Mouse (Mus musculus) forebrain, postnatal 0 days (tissue): ENCODE measurements around the gene Sox6. TPM values are rescaled to one million over a fixed set of nuclear protein-coding genes. Genes with fewer than 3 reads are reported as not detected.

Experiments
- ATAC-seq: fragments of 200-750 bp; cut with Nextera tagmentation; 2 replicates; pipeline ENCODE4 v1.8.0; 2017; ENCODE audit warnings: mild to moderate bottlenecking, moderate library complexity
- DNase-seq: peaks from one replicate; pipeline ENCODE4 v3.0.0-alpha.2; 2015
- H3K27ac ChIP-seq: fragments of 300-500 bp; sonication (generic); 2 replicates; pipeline ENCODE4 v1.5.1; 2014; ENCODE audit warnings: low read depth, mild to moderate bottlenecking, antibody characterized with exemption, low read length, moderate library complexity, mixed read lengths
- H3K27me3 ChIP-seq: fragments of 300-500 bp; sonication (generic); 2 replicates; pipeline ENCODE4 v1.6.1; 2014; ENCODE audit warnings: mild to moderate bottlenecking, low read length, mixed read lengths; ENCODE audit not compliant: insufficient read depth
- H3K36me3 ChIP-seq: fragments of 300-500 bp; sonication (generic); 2 replicates; pipeline ENCODE4 v1.6.1; 2014; ENCODE audit warnings: mild to moderate bottlenecking, moderate library complexity; ENCODE audit not compliant: insufficient read depth
- H3K4me1 ChIP-seq: fragments of 300-500 bp; sonication (generic); 2 replicates; pipeline ENCODE4 v1.6.1; 2014; ENCODE audit warnings: antibody characterized with exemption; ENCODE audit not compliant: insufficient read depth
- H3K4me2 ChIP-seq: fragments of 300-500 bp; sonication (generic); 2 replicates; pipeline ENCODE4 v1.6.1; 2014; ENCODE audit warnings: low read depth, mild to moderate bottlenecking, moderate library complexity
- H3K4me3 ChIP-seq: fragments of 300-500 bp; sonication (generic); 2 replicates; pipeline ENCODE4 v1.5.1; 2014; ENCODE audit warnings: low read depth, low read length, mixed read lengths
- H3K9ac ChIP-seq: fragments of 300-500 bp; sonication (generic); 2 replicates; pipeline ENCODE4 v1.6.1; 2014; ENCODE audit warnings: mild to moderate bottlenecking
- H3K9me3 ChIP-seq: fragments of 300-500 bp; sonication (generic); 2 replicates; pipeline ENCODE4 v1.6.1; 2016; ENCODE audit warnings: low read length
- CTCF ChIP-seq: sonication (generic); IDR thresholded peaks from 2 replicates; pipeline ENCODE4 v1.5.1; 2016; ENCODE audit warnings: antibody characterized with exemption, control low read depth, low read depth
- WGBS: fragments of 180-500 bp; shearing (Covaris S2); extraction: QIAGEN DNeasy Blood & Tissue Kit; methylation state at CpG from one replicate; pipeline ENCODE4 v1.1.7; 2014; 5-methylcytosine and 5-hydroxymethylcytosine counted together
- polyA plus RNA-seq: library from polyadenylated mRNA; unstranded; fragments of >200 nt; fragmentation: Nextera tagmentation; extraction: Ambion mirVana; gene quantifications from 2 replicates; pipeline ENCODE4 v1.2.1, GENCODE M21; 2015
- total RNA-seq: library from RNA; depleted of rRNA; stranded (reverse); fragments of >200 nt; gene quantifications from 2 replicates; pipeline ENCODE4 v1.2.3, GENCODE M21; 2014

Gene Sox6
- total and polyA plus RNA-seq, 2 experiments from 2014 or later, result 46.2 to 64.7 TPM

DNA sequence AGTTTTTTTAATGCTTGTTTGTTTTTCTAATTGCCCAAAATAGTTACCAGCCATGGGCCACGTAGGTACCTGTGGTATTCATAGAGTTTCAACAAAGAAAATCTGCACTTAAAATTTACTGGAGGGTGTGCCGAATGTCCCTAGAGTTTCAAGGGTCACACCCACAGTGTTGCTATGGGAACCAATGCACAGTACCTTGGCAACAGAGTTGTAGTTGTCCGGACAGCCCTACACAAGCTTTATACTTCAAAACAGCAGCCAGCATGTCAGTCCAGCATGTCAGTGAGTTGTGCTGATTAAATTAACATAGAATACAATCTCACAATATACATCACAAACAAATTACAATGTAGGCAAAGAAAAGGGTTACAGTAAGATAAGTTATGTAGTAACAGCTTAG is 567.1 kb downstream of the Sox6 start:
- no peaks in the 10 kb centered on the region; the same call in 1 of the 2 replicates for H3K27me3 ChIP-seq

DNA sequence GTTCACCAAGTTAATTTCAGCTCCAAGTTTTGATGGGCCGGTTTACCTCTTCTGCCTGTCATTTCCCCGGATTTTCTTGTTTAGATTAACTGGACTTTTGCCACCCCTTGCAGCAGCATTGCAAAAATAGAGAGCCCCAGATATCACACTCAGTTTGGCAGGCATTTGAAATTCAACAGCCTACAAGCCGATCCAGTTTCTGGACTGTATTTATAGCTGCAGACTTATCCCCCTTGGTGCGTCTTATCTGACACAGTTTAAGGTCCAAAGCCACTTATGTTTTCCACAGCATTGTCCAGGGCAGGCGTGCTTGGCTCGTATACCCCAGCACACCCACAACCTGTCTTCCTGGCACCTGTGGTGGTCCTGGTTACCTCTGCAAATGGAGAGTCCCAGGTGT is 571.8 kb downstream of the Sox6 start:
- 70% methylated on average over 6 of the region's 6 CpGs for WGBS
- DNase-seq, result no peak
- TF ChIP-seq CTCF, result no peak

More for the DNA sequence above, 567.1 kb downstream of the Sox6 start:
- Histone ChIP-seq H3K27ac (no peak overlapping the region), H3K9me3 (no peaks in the 10 kb centered on the region), H3K4me2 (no peak overlapping the region), H3K4me3 (no peak overlapping the region), H3K9ac (no peak overlapping the region), H3K4me1 (no peaks in the 10 kb centered on the region), H3K36me3 (no peaks in the 10 kb centered on the region)
- TF ChIP-seq CTCF, result no peak
- 46% methylated on average over 3 of the region's 3 CpGs for WGBS
- ATAC-seq, result no peak
- DNase-seq, result no peak

DNA sequence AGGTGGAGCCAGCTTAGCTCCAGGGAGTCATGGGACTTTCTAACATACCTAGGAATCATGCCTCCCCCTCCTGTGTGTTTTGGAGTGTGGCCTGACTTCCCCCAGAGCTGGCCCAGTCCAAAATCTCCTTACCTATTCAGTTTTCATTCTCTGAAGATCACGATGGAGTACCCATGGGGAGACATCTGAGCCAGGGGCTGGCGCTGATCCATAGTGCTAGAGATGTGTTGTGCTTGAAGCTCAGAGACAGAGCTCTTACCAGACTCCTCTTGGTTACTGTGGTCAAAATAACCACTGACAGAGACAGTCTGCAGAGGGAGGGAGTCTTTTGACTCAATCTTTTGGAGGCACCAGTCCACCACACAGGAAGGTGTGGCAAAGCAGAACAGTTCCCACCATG is 575.2 kb downstream of the Sox6 start:
- no peaks in the 10 kb centered on the region for H3K36me3 ChIP-seq
- no peaks in the 10 kb centered on the region; the same call in 1 of the 2 replicates for H3K9me3 ChIP-seq
- H3K4me1 ChIP-seq, result no peaks in the 10 kb centered on the region
- H3K4me2 ChIP-seq, result no peak overlapping the region
- no peak for DNase-seq
- no peaks in the 10 kb centered on the region for H3K27me3 ChIP-seq
- ATAC-seq, result no peak
- H3K4me3 ChIP-seq, result no peak overlapping the region
- 87% methylated on average over 2 of the region's 2 CpGs for WGBS
- TF ChIP-seq CTCF, result no peak
- no peak overlapping the region for H3K27ac ChIP-seq
- no peak overlapping the region for H3K9ac ChIP-seq

More for the DNA sequence above, 571.8 kb downstream of the Sox6 start:
- Histone ChIP-seq H3K36me3 (no peaks in the 10 kb centered on the region), H3K4me1 (no peaks in the 10 kb centered on the region), H3K27ac (no peak overlapping the region), H3K9me3 (no peaks in the 10 kb centered on the region; the same call in 1 of the 2 replicates), H3K4me3 (no peak overlapping the region), H3K9ac (no peak overlapping the region), H3K27me3 (no peaks in the 10 kb centered on the region; the same call in 1 of the 2 replicates), H3K4me2 (no peak overlapping the region)
- no peak for ATAC-seq

DNA sequence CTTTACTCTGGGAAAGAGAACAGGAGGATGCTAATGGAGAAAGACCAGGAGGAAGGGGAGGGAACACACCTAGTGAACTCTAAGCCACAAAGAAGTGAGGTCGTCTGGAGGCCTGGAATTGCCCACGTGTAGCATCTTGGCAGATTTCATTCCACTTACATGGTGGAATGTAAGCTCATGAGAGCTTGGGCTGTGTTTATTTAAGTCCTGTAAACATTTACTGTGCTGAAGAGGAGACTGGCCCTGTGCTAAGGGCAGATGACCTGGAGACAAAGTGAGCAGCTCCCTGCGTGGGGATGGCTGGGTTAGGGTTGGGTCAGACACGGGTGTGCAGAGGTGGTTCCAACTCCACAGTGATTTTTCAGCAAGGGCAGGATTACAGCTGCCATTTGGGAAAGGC is 576.3 kb downstream of the Sox6 start:
- ATAC-seq (no peak), DNase-seq (no peak)
- Histone ChIP-seq H3K27ac (no peak overlapping the region), H3K36me3 (no peaks in the 10 kb centered on the region), H3K9me3 (no peaks in the 10 kb centered on the region; the same call in 1 of the 2 replicates), H3K9ac (no peak overlapping the region), H3K4me1 (no peaks in the 10 kb centered on the region), H3K27me3 (no peaks in the 10 kb centered on the region), H3K4me2 (no peak overlapping the region), H3K4me3 (no peak overlapping the region)
- no peak for TF ChIP-seq CTCF
- 75% methylated on average over 4 of the region's 4 CpGs for WGBS

DNA sequence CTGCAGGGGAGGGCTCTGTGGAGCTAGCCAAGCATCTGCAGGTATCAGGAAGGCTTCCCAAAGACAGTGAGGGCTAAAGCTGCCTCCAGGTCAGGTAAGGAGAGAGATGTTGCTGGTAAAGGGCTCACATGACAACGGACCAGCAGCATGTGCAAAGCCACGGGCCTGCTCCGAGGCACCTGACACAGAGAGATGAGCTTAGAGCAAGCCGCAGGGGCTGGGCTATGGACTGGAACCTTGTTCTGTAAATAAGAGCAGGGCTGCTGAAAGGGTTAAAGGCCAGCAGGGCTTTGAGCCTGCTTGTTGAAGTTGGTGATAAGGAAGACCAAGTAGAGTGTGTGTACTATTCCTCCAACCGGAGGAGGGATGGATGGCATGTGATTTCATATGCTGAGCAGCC is 583.6 kb downstream of the Sox6 start:
- ATAC-seq (no peak), DNase-seq (no peak)
- WGBS, result 91% methylated on average over 5 of the region's 5 CpGs

DNA sequence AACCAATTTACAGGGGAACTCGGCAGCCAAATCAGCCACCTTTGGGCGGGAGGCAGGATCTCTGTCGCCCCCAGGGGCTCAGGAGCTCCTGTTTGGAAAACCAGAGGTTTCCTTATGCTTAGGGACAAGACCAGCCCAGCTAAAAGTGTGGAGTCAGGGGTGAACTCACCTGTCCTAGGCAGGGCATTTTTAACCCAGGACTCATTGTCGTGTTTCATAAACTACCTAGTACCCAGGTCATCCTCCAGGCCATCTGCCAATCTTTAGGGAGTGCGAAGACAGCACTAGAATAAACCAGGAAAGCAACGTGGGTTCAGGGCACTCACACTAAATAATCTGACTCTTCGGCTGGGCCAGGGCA is 584.9 kb downstream of the Sox6 start:
- ATAC-seq, result no peak
- Histone ChIP-seq H3K4me3 (no peak overlapping the region), H3K4me1 (no peaks in the 10 kb centered on the region), H3K36me3 (no peaks in the 10 kb centered on the region), H3K27me3 (peaks cover 4% of the 10 kb centered on the region), H3K9ac (no peak overlapping the region), H3K9me3 (no peaks in the 10 kb centered on the region), H3K27ac (no peak overlapping the region), H3K4me2 (no peak overlapping the region)
- 60% methylated on average over 7 of the region's 7 CpGs for WGBS
- TF ChIP-seq CTCF, result no peak
- no peak for DNase-seq

More for the DNA sequence above, 583.6 kb downstream of the Sox6 start:
- TF ChIP-seq CTCF, result no peak
- Histone ChIP-seq H3K4me1 (no peaks in the 10 kb centered on the region), H3K4me2 (no peak overlapping the region), H3K9ac (no peak overlapping the region), H3K36me3 (no peaks in the 10 kb centered on the region), H3K27ac (no peak overlapping the region), H3K9me3 (no peaks in the 10 kb centered on the region), H3K27me3 (peaks cover 4% of the 10 kb centered on the region), H3K4me3 (no peak overlapping the region)

DNA sequence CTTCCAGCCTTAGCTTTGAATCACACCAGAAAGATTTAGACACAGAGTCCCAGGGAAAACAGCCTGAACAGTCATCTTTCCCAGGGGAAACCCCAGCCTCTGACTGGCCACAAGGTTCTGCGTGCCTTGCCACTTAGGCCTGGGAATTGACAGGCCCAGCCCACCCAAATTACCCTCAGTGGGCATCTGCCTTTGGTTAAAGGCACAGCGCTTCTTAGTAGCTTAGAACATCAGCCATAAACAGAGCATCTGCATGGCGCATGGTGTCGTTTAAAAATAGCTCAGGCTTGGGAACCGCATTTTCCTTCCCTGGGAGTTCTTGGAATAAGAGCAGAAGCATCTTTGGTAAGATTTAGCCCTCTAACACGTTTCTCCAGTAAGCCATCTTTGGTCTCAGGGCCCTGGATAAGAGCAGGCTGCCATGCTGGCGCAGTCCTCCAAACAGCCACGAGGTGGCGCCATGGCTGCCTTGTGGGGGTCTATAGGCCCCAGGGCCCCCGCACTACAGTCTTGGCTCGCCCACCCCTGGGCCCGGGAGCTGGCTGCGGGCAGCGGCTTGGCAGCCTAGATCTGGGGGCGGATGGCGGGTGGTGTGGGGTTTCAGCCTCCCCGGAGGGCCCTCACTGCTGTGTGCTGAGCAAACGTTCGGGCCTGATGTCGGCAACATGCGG is 585.4 kb downstream of the Sox6 start:
- H3K27ac ChIP-seq, result no peak overlapping the region
- peak; percentile 69 for TF ChIP-seq CTCF
- DNase-seq (peak; percentile 65), ATAC-seq (peak; percentile 38)
- H3K9ac ChIP-seq, result no peak overlapping the region
- H3K4me2 ChIP-seq, result no peak overlapping the region
- H3K4me3 ChIP-seq, result no peak overlapping the region
- no peaks in the 10 kb centered on the region for H3K9me3 ChIP-seq
- H3K27me3 ChIP-seq, result peaks cover 4% of the 10 kb centered on the region
- H3K4me1 ChIP-seq, result no peaks in the 10 kb centered on the region
- no peaks in the 10 kb centered on the region for H3K36me3 ChIP-seq
- 27% methylated on average over 21 of the region's 21 CpGs for WGBS
